Mouse (Mus musculus): ENCODE results near the gene Sh3pxd2a.

Gene Sh3pxd2a

DNA sequence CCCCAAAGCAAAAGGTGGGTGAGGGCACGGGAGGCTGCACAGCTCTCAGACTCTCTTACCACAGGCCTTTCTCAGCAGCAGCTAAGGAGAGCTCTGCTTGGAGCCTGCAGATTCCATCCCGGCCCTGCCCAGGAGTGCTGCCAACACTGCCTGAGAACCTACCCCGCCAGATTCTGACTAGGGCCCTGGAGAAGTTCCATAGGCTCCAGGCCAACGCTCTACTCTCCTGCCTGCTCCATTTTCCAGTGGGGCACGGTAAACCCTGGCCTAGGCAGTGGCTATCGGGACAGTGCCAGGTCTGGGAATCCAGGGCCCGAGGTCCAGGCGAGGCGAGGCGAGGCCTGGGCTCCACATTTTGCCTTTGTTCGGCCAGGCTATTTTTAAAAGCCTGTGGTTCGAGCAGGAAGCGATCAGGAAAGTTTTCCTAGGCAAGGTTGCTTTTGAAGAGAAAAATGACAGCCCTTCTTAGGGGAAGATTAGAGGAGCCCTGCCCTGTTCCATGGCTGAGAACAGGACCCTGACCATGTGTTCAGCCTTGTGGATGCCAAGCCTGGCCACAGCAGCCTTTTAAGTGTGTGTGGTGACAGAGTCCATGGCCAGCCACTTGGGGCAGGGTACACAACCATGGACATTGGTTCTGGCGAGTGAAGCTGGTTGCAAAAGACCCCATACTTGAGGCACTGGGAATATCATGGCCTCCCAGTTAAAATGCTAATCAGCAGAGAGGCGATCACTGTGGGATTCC, 184.2 kb downstream of the Sh3pxd2a start:
- DNase-seq (ENCODE audit: low spot score in 2 of 2): no peak

GRCm38 (mm10) chr19:47279372-47279771, 184.8 kb downstream of the Sh3pxd2a start:
- DNase-seq (ENCODE audit: low spot score in 2 of 2): no peak

GRCm38 (mm10) chr19:47276730-47277129, 187.5 kb downstream of the Sh3pxd2a start:
- no peak for DNase-seq (ENCODE audit: low spot score in 2 of 2)

GRCm38 (mm10) chr19:47270520-47270919, 193.7 kb downstream of the Sh3pxd2a start:
- DNase-seq (ENCODE audit: low spot score in 2 of 2): no peak

DNA sequence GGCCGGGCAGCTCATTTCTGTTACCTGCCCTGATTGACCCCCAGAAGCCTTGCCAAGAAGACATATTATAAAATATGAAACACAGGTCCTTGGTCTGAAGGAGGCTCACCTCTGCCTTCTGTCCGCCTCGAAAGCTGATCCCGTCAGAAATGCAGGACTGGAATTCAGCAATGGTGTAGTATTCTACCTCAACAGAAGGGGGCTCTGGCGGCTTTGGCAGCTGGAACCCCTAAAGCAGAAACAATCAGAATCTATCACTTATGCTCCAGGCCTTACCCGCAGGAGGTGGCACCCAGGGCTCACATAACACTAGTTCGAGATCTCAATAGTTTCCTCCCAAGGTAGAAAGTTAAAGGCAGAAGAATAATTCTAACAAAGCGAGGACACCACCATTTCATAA, 194.5 kb downstream of the Sh3pxd2a start:
- DNase-seq (ENCODE audit: low spot score in 2 of 2): no peak

- no peak for DNase-seq (ENCODE audit: low spot score in 2 of 2)
These were observed 197.1 kb downstream of the Sh3pxd2a start for GRCm38 (mm10) chr19:47267066-47267465.

- no peak for DNase-seq (ENCODE audit: low spot score in 2 of 2)
These were observed 198.0 kb downstream of the Sh3pxd2a start for GRCm38 (mm10) chr19:47266070-47266801.

- DNase-seq (ENCODE audit: low spot score in 2 of 2): no peak
These were observed 199.7 kb downstream of the Sh3pxd2a start for GRCm38 (mm10) chr19:47264322-47265092.

- peak in 1 of 2 experiments; percentile 18 for DNase-seq (ENCODE audit: low spot score in 2 of 2)
These were observed 200.6 kb downstream of the Sh3pxd2a start for GRCm38 (mm10) chr19:47263621-47264020.

DNA sequence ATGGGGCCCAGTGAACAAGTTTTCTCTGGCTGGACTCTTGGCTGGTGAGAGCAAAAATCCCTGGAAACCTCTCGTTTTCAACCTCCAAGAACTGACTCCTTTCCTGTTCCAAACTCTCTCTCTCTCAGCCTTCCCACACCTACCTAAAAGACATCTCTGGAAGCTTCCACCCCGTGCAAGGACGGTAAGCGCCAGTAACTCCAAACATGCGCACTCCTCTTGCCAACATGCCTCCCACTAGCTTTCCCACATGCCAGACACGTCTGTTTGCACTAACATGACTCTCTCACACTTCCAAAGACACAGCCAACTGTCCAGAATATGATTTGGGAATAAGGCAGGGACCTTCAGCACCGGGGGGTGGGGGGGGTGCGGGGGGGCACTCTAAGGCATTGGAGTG, 203.0 kb downstream of the Sh3pxd2a start:
- no peak for DNase-seq (ENCODE audit: low spot score in 2 of 2)

DNA sequence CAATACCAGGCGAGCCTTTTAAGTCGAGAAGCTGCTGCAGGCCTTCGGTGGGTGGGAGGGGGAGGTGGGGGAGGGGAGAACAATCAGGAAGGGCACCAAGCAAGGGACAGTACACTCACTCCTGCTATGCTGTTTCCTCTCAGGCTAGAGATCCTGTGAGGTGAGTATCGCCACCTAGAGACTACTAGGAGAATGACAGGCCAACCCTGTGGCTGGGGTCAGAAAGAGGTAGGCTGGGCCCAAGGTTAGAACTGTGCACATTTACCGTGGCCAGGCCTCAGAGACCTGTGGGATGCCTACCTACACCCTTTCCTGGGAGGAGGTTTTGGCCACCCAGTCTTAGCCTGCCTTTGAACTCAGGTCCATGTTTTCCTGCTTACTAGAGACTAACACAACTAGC, 204.6 kb downstream of the Sh3pxd2a start:
- peak in 1 of 2 experiments; percentile 19 for DNase-seq (ENCODE audit: low spot score in 2 of 2)

GRCm38 (mm10) chr19:47255919-47256318, 208.3 kb downstream of the Sh3pxd2a start:
- peak; percentile 30 for DNase-seq (ENCODE audit: low spot score in 2 of 2)

GRCm38 (mm10) chr19:47255036-47255435, 209.2 kb downstream of the Sh3pxd2a start:
- DNase-seq (ENCODE audit: low spot score in 2 of 2): no peak

GRCm38 (mm10) chr19:47253053-47253628, 211.1 kb downstream of the Sh3pxd2a start:
- no peak for DNase-seq (ENCODE audit: low spot score in 2 of 2)

DNA sequence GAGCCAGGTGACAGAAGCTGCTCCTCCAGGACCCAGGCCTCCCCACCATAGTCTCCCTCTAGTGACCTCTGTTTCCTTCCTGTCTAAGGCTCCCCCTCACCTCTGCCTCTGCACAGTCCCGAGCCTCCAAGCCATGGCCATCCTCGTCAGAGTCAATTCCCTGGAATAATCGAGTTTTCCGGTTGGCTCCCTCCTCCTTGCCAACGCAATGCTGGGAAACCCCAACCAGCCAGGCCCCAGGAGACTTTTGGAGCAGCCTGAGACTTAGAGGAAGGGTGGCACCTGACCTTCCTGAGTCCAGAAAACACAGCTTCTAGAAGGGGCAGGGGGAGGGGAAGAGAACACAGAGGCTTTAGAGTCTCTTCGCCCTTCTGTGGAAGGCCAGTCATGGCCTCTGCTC, 213.3 kb downstream of the Sh3pxd2a start:
- DNase-seq (ENCODE audit: low spot score in 2 of 2): no peak

- DNase-seq (ENCODE audit: low spot score in 2 of 2): no peak
These were observed 215.2 kb downstream of the Sh3pxd2a start for GRCm38 (mm10) chr19:47248906-47249568.

GRCm38 (mm10) chr19:47248296-47248695, 215.9 kb downstream of the Sh3pxd2a start:
- no peak for DNase-seq (ENCODE audit: low spot score in 2 of 2)

- DNase-seq (ENCODE audit: low spot score in 2 of 2): no peak
These were observed 216.4 kb downstream of the Sh3pxd2a start for GRCm38 (mm10) chr19:47247791-47248190.

DNA sequence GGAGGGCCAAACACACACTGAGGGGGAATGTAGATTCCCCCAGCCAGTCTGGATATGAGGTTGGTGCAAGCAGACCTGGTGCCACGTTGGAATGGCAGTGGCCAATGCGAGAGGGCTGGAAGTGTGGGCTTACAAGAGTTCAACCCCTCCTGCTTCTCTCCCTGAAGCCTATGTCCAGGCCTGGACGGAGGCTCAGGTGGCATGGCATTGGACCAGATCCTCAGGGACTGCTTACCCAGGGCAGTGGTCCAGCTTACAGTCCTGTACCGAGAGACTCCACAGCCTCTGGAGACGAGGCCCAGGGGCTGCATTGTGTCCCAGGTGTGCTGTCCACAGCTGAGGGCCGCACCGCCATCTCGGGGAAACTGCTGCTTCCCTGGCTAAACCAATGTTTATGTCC, 218.7 kb downstream of the Sh3pxd2a start:
- DNase-seq (ENCODE audit: low spot score in 2 of 2): no peak

DNA sequence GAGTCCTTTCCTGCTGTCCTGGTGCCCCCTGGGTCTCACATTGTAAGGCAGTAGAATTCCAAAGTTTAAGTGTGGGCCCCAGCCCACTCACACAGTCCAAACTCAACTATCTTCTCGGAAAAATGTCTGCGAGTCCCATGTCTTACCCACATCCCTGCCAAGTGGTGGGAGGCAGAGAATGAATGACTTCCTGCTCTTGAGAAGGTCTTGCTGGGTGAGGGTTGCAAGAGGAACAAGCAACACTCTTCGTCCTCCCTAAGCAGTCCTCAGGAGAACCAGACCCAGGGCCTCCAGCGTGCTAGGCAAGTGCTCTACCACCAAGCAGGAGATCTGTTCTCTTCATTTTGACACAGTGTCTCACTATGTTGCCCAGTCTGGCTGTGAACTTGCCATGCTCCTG, 222.0 kb downstream of the Sh3pxd2a start:
- DNase-seq (ENCODE audit: low spot score in 2 of 2): peak in 1 of 2 experiments; percentile 20

DNA sequence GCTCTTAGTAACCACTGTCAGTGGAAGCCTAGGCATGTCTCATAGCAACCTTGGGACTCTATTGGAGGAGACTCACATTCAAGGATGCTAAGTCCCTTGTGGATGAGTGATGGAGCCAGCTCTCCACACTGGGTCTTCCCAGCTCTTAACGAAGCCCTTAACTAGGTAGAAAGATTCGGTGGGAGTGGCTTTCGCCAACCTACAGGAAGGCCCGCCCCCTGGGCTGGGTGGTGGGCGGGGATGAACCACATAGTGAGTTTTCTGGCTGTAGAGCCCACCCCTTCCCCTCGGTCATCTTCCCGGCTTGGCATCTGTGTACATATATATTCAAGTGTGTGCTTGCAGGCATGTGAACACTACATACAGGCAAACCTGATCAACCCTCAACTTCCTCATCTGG, 223.2 kb downstream of the Sh3pxd2a start:
- DNase-seq (ENCODE audit: low spot score in 2 of 2): no peak
